Mouse (Mus musculus): ENCODE data around the gene Dnmt1. TPM values are rescaled to one million over a fixed set of nuclear protein-coding genes. Genes with fewer than 3 reads are reported as not detected.

The Dnmt1 gene
- total RNA-seq, 2 experiments from 2014 or later: 33.6 to 34.9 TPM

DNA sequence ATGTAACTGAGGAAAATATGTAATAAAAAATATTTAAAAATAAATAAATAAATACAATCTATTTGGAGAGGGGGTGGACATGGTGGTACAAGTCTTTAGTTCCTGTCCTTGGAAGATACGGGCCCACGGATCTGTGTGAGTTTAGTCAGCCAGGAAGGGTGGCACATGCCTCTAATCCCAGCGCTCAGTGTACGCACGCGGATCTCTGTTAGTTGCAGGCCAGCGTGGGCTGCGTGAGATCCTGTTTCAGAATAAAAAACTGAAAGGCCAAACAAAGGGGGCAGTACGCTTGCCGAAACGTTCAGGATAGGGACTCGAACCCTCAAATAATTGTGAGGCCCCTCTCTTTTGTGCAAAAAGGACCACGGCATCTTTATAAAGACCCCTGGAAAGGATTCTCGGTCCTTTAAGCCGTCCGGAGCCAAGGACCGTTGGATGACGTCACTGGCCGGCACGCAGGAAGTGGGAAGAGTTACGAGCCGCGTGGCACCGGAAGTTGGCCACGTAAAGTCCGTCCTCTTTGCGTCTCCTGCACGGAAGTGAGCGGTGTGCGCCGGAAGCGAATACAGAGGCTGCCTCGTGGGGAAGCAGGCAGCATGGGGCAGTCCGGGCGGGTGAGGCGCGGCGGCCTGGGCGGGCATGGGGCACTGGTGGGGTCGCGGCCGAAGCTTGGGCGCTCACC, 71.8 kb downstream of the Dnmt1 start, which contains the start of gene Ppan:
TSS of gene Ppan (plus strand) at position 472 of the 682 bp plus-strand sequence.
- peak; percentile 89 to 91 for DNase-seq (ENCODE audit: low spot score in 2 of 2)

- no peak for DNase-seq (ENCODE audit: low spot score in 2 of 2)
Observed at GRCm38 (mm10) chr9:20887191-20887590, 72.5 kb downstream of the Dnmt1 start.

GRCm38 (mm10) chr9:20886563-20886962, 73.1 kb downstream of the Dnmt1 start:
- no peak for DNase-seq (ENCODE audit: low spot score in 2 of 2)

DNA sequence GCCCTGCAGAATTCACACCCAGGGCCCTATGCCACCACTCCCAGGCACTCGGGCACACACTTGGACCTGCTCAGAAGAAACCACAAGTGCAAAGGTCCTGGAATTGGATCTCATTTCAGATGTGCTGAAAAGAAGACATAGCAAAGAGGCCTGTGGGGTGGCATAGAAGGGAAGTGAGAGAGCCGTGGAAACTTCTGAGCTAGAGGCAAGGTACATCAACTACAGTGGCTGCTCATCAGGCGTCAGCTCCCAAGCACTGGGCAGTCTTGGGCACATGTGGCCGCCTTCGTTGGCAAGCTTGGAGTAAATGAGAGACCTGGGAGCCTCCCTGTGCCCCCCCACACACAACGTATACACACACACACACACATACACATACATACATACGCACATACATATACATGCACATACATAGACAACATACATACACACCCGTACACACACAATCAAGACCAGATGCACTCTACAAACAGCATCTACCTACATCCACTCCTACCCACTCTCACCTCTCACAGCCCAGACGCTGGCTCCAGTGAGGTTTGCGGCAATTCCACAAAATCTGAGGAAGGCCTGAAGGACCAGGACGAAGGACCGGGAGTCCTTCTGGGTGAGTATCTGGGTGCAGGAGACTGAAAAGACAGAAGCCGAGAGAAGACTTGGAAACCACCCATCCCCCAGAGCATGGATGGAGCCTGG, 80.4 kb downstream of the Dnmt1 start, which contains the start of gene Angptl6:
TSS of gene Angptl6 (minus strand) at position 631 of the 696 bp plus-strand sequence.
- DNase-seq (ENCODE audit: low spot score in 2 of 2): no peak

DNA sequence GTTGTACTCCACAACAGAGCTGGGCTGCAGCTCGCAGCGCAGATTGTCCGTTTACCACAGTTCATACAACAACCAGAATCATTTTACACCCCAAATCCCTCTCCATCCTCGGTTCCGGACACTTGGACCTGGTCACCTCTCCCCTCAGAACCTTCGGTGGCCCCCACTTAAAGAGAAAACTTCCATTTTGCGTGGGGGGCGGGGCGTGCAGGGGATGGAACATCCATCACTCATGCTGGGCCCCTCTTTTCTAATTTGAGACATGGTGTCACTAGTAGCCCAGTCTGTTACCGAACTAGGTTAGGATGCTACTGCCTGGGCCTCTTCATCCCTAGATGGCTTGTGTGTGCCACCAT, 81.0 kb downstream of the Dnmt1 start:
- peak; percentile 45 to 47 for DNase-seq (ENCODE audit: low spot score in 2 of 2)

GRCm38 (mm10) chr9:20878041-20878709, 81.5 kb downstream of the Dnmt1 start:
- DNase-seq (ENCODE audit: low spot score in 2 of 2): peak; percentile 98 to 99

- DNase-seq (ENCODE audit: low spot score in 2 of 2): no peak
Observed at GRCm38 (mm10) chr9:20877118-20878040, 82.3 kb downstream of the Dnmt1 start.

- no peak for DNase-seq (ENCODE audit: low spot score in 2 of 2)
Observed at GRCm38 (mm10) chr9:20876318-20877117, 83.2 kb downstream of the Dnmt1 start.

DNA sequence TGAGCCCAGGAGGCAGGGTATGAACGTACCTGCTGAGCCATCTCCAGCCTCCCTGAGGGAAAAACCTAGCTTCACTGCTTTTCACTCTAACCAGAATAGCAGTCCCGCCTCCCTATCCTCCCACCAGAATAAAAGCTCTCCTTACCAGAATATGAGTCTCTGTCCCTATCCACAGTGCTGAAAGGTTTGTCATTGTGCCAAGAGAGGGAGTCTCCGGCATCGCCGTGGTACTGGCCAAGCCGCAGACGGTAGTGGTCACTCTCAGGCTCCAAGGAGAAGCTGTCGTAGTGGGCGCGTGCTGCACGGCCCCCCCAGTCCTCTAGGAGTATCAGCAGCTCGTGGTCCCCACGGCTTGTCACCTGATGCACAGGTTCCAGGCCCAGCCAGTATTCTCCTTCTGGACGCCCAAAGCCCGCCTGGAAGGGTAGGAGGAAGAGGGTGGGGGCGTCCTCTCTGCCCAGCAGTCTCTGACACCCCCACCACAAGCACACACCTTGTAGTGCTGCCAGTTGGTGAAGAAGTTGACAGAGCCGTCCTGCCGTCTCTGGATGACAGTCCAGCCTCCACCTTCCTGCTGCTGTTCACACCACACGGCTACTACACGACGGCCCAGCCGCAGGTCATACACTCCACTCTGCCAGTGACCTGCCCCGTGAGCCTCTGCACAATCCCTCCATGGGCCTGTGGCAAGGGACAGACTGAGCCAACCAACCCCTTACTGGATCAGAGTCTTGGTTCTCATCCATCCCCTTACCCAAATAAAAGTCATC, 84.5 kb downstream of the Dnmt1 start:
- DNase-seq (ENCODE audit: low spot score in 2 of 2): no peak

GRCm38 (mm10) chr9:20873521-20873920, 86.2 kb downstream of the Dnmt1 start:
- DNase-seq (ENCODE audit: low spot score in 2 of 2): no peak

GRCm38 (mm10) chr9:20872991-20873390, 86.7 kb downstream of the Dnmt1 start:
- DNase-seq (ENCODE audit: low spot score in 2 of 2): no peak

DNA sequence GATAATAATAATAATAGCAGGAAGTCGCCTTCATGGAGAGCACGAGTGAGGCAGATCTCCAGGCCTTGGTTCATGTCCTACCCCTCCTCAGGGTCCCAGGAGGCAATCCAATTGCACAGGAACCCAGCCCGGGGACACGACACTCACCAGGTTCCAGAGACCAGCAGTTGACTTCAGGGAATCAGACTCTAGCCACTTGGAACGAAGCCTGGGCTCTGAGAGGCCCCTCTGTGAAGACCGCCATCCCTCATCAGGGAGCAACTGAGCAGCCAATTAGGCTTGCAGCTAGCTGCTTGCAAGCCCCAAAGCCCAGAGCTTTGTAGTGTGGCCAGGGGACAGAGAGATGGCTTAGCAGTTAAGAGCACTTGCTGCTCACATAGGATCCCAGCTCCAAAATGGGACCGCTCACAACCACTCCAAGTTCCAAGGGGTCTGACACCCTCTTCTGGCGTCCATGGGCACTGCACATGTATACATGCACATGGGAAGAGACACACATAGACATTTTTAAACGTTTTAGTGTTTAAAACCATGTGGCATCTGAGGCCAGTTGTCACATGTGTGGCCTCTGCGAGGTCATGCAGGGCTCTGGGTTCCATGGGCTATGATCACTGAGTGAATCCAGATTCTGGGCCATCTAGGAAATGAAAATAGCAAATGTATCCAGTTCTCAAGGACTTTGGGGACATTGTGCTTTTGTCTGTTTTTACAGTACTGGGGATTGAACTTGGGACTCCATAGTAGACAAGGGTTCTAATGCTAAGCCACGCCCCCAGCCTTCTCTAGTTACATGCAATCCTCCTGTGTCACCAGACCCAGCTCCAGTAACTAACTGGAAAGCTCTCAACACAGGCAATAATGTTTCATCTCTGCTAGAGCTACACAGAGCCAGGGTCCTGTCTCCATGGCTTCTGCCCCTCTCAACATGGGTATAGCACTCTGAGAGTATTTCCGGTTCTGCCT, 89.2 kb downstream of the Dnmt1 start:
- DNase-seq (ENCODE audit: low spot score in 2 of 2): no peak

- peak in 1 of 2 experiments; percentile 28 for DNase-seq (ENCODE audit: low spot score in 2 of 2)
Observed at GRCm38 (mm10) chr9:20869246-20869645, 90.4 kb downstream of the Dnmt1 start.

DNA sequence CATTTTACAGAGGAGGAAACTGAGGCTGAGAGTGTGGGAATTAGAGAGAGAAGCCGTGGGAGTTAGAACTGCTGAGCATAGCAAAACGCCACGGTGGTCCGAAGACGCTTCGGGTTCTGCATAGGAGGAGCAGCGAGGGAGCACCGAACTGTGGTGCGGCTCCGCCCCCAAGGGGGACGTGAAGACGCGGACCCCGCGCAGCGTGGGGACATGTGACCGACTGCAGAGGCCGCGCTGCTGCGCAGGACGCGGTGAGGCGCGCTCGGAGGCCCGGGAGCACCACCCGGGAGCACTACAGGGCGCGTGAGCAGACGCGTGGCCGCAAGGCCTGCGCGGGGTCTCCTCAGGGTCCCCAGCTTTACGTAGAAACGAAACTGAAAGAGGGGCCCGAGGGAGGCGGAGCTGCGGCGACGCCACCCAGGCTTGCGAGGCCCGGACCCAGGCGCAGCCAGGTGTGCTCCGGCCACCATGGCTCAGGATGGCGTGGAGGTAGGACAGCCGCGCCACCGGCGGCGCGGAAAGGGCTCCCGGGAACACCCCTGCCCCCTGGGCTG, 91.2 kb downstream of the Dnmt1 start, which contains the start of gene A230050P20Rik:
TSS of gene A230050P20Rik (plus strand) at position 195 of the 554 bp plus-strand sequence.
- DNase-seq (ENCODE audit: low spot score in 2 of 2): peak; percentile 56 to 69

DNA sequence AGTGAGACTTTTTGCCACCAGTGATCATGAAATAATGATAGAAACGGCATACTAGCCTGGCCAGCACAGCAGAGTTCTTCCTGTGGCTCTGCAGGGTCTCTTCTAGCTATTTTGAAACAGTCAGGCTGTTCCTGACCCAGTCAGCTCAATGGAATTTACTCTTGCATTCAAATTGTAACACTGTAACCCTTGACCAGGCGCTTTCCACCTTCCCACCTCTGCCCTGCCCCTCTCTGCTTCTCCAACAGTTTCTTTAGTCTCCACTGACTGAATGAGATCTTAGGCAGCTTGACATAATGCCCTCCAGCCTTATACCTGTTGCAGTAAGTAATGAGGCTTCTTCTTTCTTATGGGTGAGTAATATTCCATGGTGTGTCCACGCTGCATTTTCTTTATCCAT, 92.8 kb downstream of the Dnmt1 start:
- DNase-seq (ENCODE audit: low spot score in 2 of 2): no peak

DNA sequence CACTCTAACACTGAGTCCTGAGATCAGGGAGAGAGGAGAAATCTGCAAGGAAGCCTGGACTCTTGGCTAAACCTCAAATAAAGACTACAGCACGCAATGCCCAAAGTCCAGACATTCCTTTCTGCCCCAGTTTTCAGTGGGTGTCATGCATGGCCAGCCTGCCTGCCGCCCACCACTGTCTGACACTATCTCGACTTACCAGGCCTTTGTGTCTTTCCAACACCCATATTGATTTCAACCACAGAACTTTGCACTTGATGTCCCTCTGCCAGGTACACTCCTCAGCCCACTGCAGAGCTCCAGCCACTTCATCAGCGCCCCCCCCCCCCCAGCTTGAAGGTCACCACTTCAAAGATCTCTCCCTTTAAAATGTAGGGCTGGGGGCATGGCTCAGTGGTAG, 97.5 kb downstream of the Dnmt1 start:
- DNase-seq (ENCODE audit: low spot score in 2 of 2): no peak

DNA sequence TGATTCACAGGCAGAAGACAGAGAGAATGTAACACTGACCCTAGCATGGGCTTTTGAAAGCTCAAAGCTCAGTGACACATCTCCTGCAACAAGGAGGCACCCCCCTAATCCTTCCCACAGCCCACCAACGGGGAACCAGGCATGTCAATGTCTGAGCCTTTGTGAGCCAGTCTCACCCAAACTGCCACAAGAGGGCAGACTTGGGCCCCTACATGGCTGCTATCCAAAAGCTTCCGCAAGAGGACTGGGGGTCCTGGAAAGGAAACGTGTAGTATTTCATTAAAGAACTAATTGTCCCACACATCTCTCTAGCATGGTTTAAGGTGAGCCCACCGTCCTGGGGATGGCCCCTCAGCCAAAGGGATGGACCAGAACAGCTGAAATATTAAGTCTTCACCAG, 97.9 kb downstream of the Dnmt1 start:
- DNase-seq (ENCODE audit: low spot score in 2 of 2): peak in 1 of 2 experiments; percentile 57

DNA sequence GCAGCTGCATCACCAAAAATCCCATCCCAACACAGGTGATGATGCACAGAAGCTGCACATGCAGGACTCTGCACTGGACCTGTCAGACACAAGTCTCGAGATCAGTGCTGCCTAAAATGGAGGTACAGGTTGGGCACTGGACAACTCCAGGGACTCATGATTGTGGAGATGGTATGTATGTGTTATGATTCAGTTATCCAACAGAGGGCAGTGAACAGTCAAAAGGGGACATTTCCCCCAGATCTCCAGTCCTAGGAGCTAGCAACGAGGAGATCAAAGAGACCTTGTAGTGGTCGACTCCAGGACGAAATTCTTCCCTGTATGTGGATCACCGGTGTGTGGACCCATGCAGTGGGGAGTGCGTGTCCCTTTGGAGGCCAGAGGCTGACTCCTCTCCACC, 99.8 kb downstream of the Dnmt1 start:
- DNase-seq (ENCODE audit: low spot score in 2 of 2): no peak

All from adrenal gland, adult 18-20 months (tissue).